Mouse (Mus musculus): ENCODE results near the gene Mgat3. TPM values are rescaled to one million over a fixed set of nuclear protein-coding genes. Genes with fewer than 3 reads are reported as not detected.

The Mgat3 gene
- polyA plus RNA-seq, 1 experiment from 2014 or later, result 1.4 TPM

- H3K4me2 ChIP-seq, result no peak overlapping the region
- H3K27me3 ChIP-seq (replicated peaks), result no peaks in the 10 kb centered on the region
- H3K9ac ChIP-seq, result no peak overlapping the region
- WGBS, result 46% methylated on average over 2 of the region's 2 CpGs
- no peaks in the 10 kb centered on the region for H3K9me3 ChIP-seq (replicated peaks)
- H3K4me3 ChIP-seq, result no peak overlapping the region
- peaks cover 12% of the 10 kb centered on the region for H3K4me1 ChIP-seq (replicated peaks)
- H3K27ac ChIP-seq (ENCODE audit: poor library complexity, severe bottlenecking), result no peak overlapping the region
- H3K36me3 ChIP-seq, result no peaks in the 10 kb centered on the region
- ATAC-seq (ENCODE audit: insufficient number of reproducible peaks, low FRiP score), result no peak; the same call in 1 of the 2 replicates
Observed at GRCm38 (mm10) chr15:80225796-80226195, 52.3 kb downstream of the Mgat3 start.

- H3K4me2 ChIP-seq, result no peak overlapping the region
- no peaks in the 10 kb centered on the region for H3K27me3 ChIP-seq (replicated peaks)
- no peaks in the 10 kb centered on the region for H3K36me3 ChIP-seq
- WGBS, result 74% methylated on average over 17 of the region's 17 CpGs
- H3K9me3 ChIP-seq (replicated peaks), result no peaks in the 10 kb centered on the region
- no peak overlapping the region for H3K4me3 ChIP-seq
- H3K27ac ChIP-seq (ENCODE audit: poor library complexity, severe bottlenecking), result no peak overlapping the region
- no peak for ATAC-seq (ENCODE audit: insufficient number of reproducible peaks, low FRiP score)
- H3K9ac ChIP-seq, result no peak overlapping the region
- peaks cover 12% of the 10 kb centered on the region for H3K4me1 ChIP-seq (replicated peaks)
Observed at GRCm38 (mm10) chr15:80228071-80228800, 54.7 kb downstream of the Mgat3 start.

GRCm38 (mm10) chr15:80232331-80232730 is 58.8 kb downstream of the Mgat3 start:
- Histone ChIP-seq H3K36me3 (peaks cover 21% of the 10 kb centered on the region), H3K9ac (no peak overlapping the region), H3K4me1 (replicated peaks) (peaks cover 20% of the 10 kb centered on the region), H3K27ac (ENCODE audit: poor library complexity, severe bottlenecking) (no peak overlapping the region), H3K27me3 (replicated peaks) (no peaks in the 10 kb centered on the region), H3K4me2 (no peak overlapping the region), H3K9me3 (replicated peaks) (no peaks in the 10 kb centered on the region), H3K4me3 (no peak overlapping the region)
- no peak for ATAC-seq (ENCODE audit: insufficient number of reproducible peaks, low FRiP score)
- 66% methylated on average over 2 of the region's 2 CpGs for WGBS

- no peak overlapping the region for H3K9ac ChIP-seq
- no peak overlapping the region for H3K4me3 ChIP-seq
- H3K27me3 ChIP-seq (replicated peaks), result no peaks in the 10 kb centered on the region
- peak overlapping the region; percentile 59; the same call in 1 of the 2 replicates for H3K27ac ChIP-seq (ENCODE audit: poor library complexity, severe bottlenecking)
- H3K36me3 ChIP-seq, result peaks cover 28% of the 10 kb centered on the region
- 70% methylated on average over 4 of the region's 4 CpGs for WGBS
- H3K4me1 ChIP-seq (replicated peaks), result peaks cover 20% of the 10 kb centered on the region
- 0 out of 2 replicates have a peak overlapping the region, but pooled peaks have one; percentile 94 for H3K4me2 ChIP-seq
- H3K9me3 ChIP-seq (replicated peaks), result no peaks in the 10 kb centered on the region
- ATAC-seq (ENCODE audit: insufficient number of reproducible peaks, low FRiP score), result no peak
Observed at GRCm38 (mm10) chr15:80233053-80233452, 59.5 kb downstream of the Mgat3 start.

- peak within 1 kb of the TSS; percentile 94 for H3K4me2 ChIP-seq
- H3K9me3 ChIP-seq (replicated peaks), result no peaks in the 10 kb centered on the region
- ATAC-seq (ENCODE audit: insufficient number of reproducible peaks, low FRiP score), result peak; percentile 98
- peaks cover 36% of the 10 kb centered on the region for H3K36me3 ChIP-seq
- peak within 1 kb of the TSS; percentile 93 for H3K9ac ChIP-seq
- H3K27ac ChIP-seq (ENCODE audit: poor library complexity, severe bottlenecking), result peak within 1 kb of the TSS; percentile 78
- H3K4me1 ChIP-seq (replicated peaks), result peaks cover 20% of the 10 kb centered on the region
- under 1% methylated on average over 67 of the region's 67 CpGs for WGBS
- H3K4me3 ChIP-seq, result peak within 1 kb of the TSS; percentile 90
- no peaks in the 10 kb centered on the region for H3K27me3 ChIP-seq (replicated peaks)
Observed at GRCm38 (mm10) chr15:80233733-80234509, 60.4 kb downstream of the Mgat3 start, which contains the start of gene Mief1. Mief1 (plus strand) TSS chr15:80234018.

GRCm38 (mm10) chr15:80235535-80235934 is 62.0 kb downstream of the Mgat3 start, which contains the start of gene AC140267.1:
AC140267.1 (plus strand) TSS chr15:80235835.
- no peak within 1 kb of the TSS for H3K27ac ChIP-seq (ENCODE audit: poor library complexity, severe bottlenecking)
- 82% methylated on average over 9 of the region's 9 CpGs for WGBS
- peak within 1 kb of the TSS; percentile 90 for H3K4me3 ChIP-seq
- H3K4me1 ChIP-seq (replicated peaks), result peaks cover 20% of the 10 kb centered on the region
- no peaks in the 10 kb centered on the region for H3K27me3 ChIP-seq (replicated peaks)
- H3K9me3 ChIP-seq (replicated peaks), result no peaks in the 10 kb centered on the region
- peak within 1 kb of the TSS; percentile 93 for H3K9ac ChIP-seq
- no peak for ATAC-seq (ENCODE audit: insufficient number of reproducible peaks, low FRiP score)
- peaks cover 46% of the 10 kb centered on the region for H3K36me3 ChIP-seq
- peak within 1 kb of the TSS; percentile 94 for H3K4me2 ChIP-seq

GRCm38 (mm10) chr15:80248135-80248534 is 74.6 kb downstream of the Mgat3 start:
- H3K36me3 ChIP-seq, result peaks cover 70% of the 10 kb centered on the region
- no peaks in the 10 kb centered on the region for H3K27me3 ChIP-seq (replicated peaks)
- H3K4me3 ChIP-seq, result no peak overlapping the region
- ATAC-seq (ENCODE audit: insufficient number of reproducible peaks, low FRiP score), result no peak
- no peak overlapping the region for H3K27ac ChIP-seq (ENCODE audit: poor library complexity, severe bottlenecking)
- no peak overlapping the region for H3K9ac ChIP-seq
- H3K4me2 ChIP-seq, result no peak overlapping the region
- no peaks in the 10 kb centered on the region for H3K9me3 ChIP-seq (replicated peaks)
- H3K4me1 ChIP-seq (replicated peaks), result peaks cover 31% of the 10 kb centered on the region
- WGBS, result 94% methylated on average over 12 of the region's 12 CpGs

- H3K4me1 ChIP-seq (replicated peaks), result peaks cover 35% of the 10 kb centered on the region
- no peak overlapping the region for H3K4me3 ChIP-seq
- H3K27me3 ChIP-seq (replicated peaks), result no peaks in the 10 kb centered on the region
- H3K27ac ChIP-seq (ENCODE audit: poor library complexity, severe bottlenecking), result no peak overlapping the region
- H3K36me3 ChIP-seq, result peaks cover 65% of the 10 kb centered on the region
- H3K9ac ChIP-seq, result no peak overlapping the region
- ATAC-seq (ENCODE audit: insufficient number of reproducible peaks, low FRiP score), result no peak
- no peaks in the 10 kb centered on the region for H3K9me3 ChIP-seq (replicated peaks)
- 96% methylated on average over 1 of the region's 1 CpGs for WGBS
- no peak overlapping the region for H3K4me2 ChIP-seq
Observed at GRCm38 (mm10) chr15:80248596-80248995, 75.1 kb downstream of the Mgat3 start.

GRCm38 (mm10) chr15:80249672-80250071 is 76.2 kb downstream of the Mgat3 start:
- no peak overlapping the region; the same call in 1 of the 2 replicates for H3K9ac ChIP-seq
- H3K4me2 ChIP-seq, result no peak overlapping the region
- WGBS, result 91% methylated on average over 10 of the region's 10 CpGs
- H3K36me3 ChIP-seq, result peaks cover 57% of the 10 kb centered on the region
- no peaks in the 10 kb centered on the region for H3K9me3 ChIP-seq (replicated peaks)
- H3K4me3 ChIP-seq, result no peak overlapping the region
- ATAC-seq (ENCODE audit: insufficient number of reproducible peaks, low FRiP score), result no peak
- no peaks in the 10 kb centered on the region for H3K27me3 ChIP-seq (replicated peaks)
- H3K27ac ChIP-seq (ENCODE audit: poor library complexity, severe bottlenecking), result peak overlapping the region; percentile 87; the same call in 1 of the 2 replicates
- peaks cover 45% of the 10 kb centered on the region for H3K4me1 ChIP-seq (replicated peaks)

- 19% methylated on average over 6 of the region's 6 CpGs for WGBS
- H3K9ac ChIP-seq, result peak overlapping the region; percentile 46; the same call in 1 of the 2 replicates
- peak overlapping the region; percentile 5; the same call in 1 of the 2 replicates for H3K4me3 ChIP-seq
Observed at GRCm38 (mm10) chr15:80250586-80250985, 77.1 kb downstream of the Mgat3 start.

GRCm38 (mm10) chr15:80253530-80253929 is 80.0 kb downstream of the Mgat3 start:
- peaks cover 64% of the 10 kb centered on the region for H3K4me1 ChIP-seq (replicated peaks)
- peak overlapping the region; percentile 95; the same call in 1 of the 2 replicates for H3K27ac ChIP-seq (ENCODE audit: poor library complexity, severe bottlenecking)
- no peak overlapping the region for H3K9ac ChIP-seq
- 32% methylated on average over 2 of the region's 2 CpGs for WGBS
- H3K27me3 ChIP-seq (replicated peaks), result no peaks in the 10 kb centered on the region
- no peak overlapping the region for H3K4me3 ChIP-seq
- H3K9me3 ChIP-seq (replicated peaks), result no peaks in the 10 kb centered on the region
- no peak overlapping the region for H3K4me2 ChIP-seq
- ATAC-seq (ENCODE audit: insufficient number of reproducible peaks, low FRiP score), result no peak
- peaks cover 47% of the 10 kb centered on the region for H3K36me3 ChIP-seq

More at GRCm38 (mm10) chr15:80250586-80250985, 77.1 kb downstream of the Mgat3 start:
- ATAC-seq (ENCODE audit: insufficient number of reproducible peaks, low FRiP score), result no peak
- H3K4me1 ChIP-seq (replicated peaks), result peaks cover 45% of the 10 kb centered on the region
- H3K9me3 ChIP-seq (replicated peaks), result no peaks in the 10 kb centered on the region
- peak overlapping the region; percentile 41 for H3K4me2 ChIP-seq
- peaks cover 50% of the 10 kb centered on the region for H3K36me3 ChIP-seq
- peak overlapping the region; percentile 87 for H3K27ac ChIP-seq (ENCODE audit: poor library complexity, severe bottlenecking)
- no peaks in the 10 kb centered on the region for H3K27me3 ChIP-seq (replicated peaks)
